ENCODE assay signal across 11 mouse cellular contexts in genomic region chr19:15803131-15803889, GRCm38 (mm10).
A peak's percentile ranks its signal among the peaks of the same experiment; 100 is the strongest.
DNase-seq lines count a peak whose midpoint lies in the region; ATAC-seq lines count a peak whose summit lies in the region.
"Had no signal": no experiment of that assay in that cellular context is flagged by ENCODE, and none has a peak within 500 bp of the region (broad histone marks: within the 10 kb centered on the region; RNA-seq: fewer than 3 reads in every experiment).

No protein-coding gene starts in this region.

- no peak overlapping the region for H3K9ac ChIP-seq in forebrain, embryonic 13.5 days
- H3K9ac ChIP-seq in midbrain, embryonic 14.5 days (replicated peaks; ENCODE audit: low read length) = 0 out of 2 replicates have a peak overlapping the region, but pooled peaks have one; percentile 3
- H3K9ac ChIP-seq in intestine, embryonic 15.5 days = no peak overlapping the region
- H3K9ac ChIP-seq: liver, embryonic 15.5 days had no signal

- no peaks in the 10 kb centered on the region for H3K36me3 ChIP-seq in forebrain, embryonic 13.5 days (ENCODE audit: poor library complexity, severe bottlenecking)
- H3K36me3 ChIP-seq in midbrain, embryonic 14.5 days (ENCODE audit: control insufficient read depth, insufficient read depth, low read length) = no peaks in the 10 kb centered on the region
- no peaks in the 10 kb centered on the region for H3K36me3 ChIP-seq in intestine, embryonic 15.5 days
- H3K36me3 ChIP-seq: liver, embryonic 15.5 days had no signal

- peak; percentile 59 for ATAC-seq in forebrain, embryonic 13.5 days
- ATAC-seq in midbrain, embryonic 14.5 days (ENCODE audit: low FRiP score, low TSS enrichment) = peak; percentile 75
- no peak for ATAC-seq in intestine, embryonic 15.5 days

- H3K27me3 ChIP-seq in forebrain, embryonic 13.5 days = peaks cover 30% of the 10 kb centered on the region
- peaks cover 42% of the 10 kb centered on the region for H3K27me3 ChIP-seq in midbrain, embryonic 14.5 days (ENCODE audit: control insufficient read depth, insufficient read depth, low read length)
- H3K27me3 ChIP-seq in intestine, embryonic 15.5 days (replicated peaks) = no peaks in the 10 kb centered on the region

- H3K27ac ChIP-seq in forebrain, embryonic 13.5 days = peak overlapping the region; percentile 85
- H3K27ac ChIP-seq in midbrain, embryonic 14.5 days (replicated peaks; ENCODE audit: low read depth, low read length) = peak overlapping the region; percentile 53
- no peak overlapping the region for H3K27ac ChIP-seq in intestine, embryonic 15.5 days
- H3K27ac ChIP-seq: liver, embryonic 15.5 days had no signal

- peaks cover 42% of the 10 kb centered on the region for H3K4me1 ChIP-seq in forebrain, embryonic 13.5 days
- H3K4me1 ChIP-seq in midbrain, embryonic 14.5 days (ENCODE audit: control insufficient read depth, insufficient read depth, low read length) = peaks cover 26% of the 10 kb centered on the region
- H3K4me1 ChIP-seq in intestine, embryonic 15.5 days (replicated peaks) = no peaks in the 10 kb centered on the region
- H3K4me1 ChIP-seq: liver, embryonic 15.5 days had no signal

- H3K4me2 ChIP-seq in forebrain, embryonic 13.5 days = peak overlapping the region; percentile 38
- peak overlapping the region; percentile 23; the same call in 1 of the 2 replicates for H3K4me2 ChIP-seq in midbrain, embryonic 14.5 days (ENCODE audit: low read length)
- no peak overlapping the region for H3K4me2 ChIP-seq in intestine, embryonic 15.5 days (replicated peaks)
- H3K4me2 ChIP-seq: liver, embryonic 15.5 days had no signal

- DNase-seq in brain, adult 2 months (ENCODE audit: low read depth, low spot score) = peak; percentile 17
- peak; percentile 70 for DNase-seq in embryo, embryonic 10 days (ENCODE audit: low spot score)
- DNase-seq in midbrain, embryonic 14.5 days = peak; percentile 83
- no peak for DNase-seq in spleen, postnatal 14 days (ENCODE audit: low spot score in 2 of 2)
- no peak for DNase-seq in c-Kit-positive CD71-positive TER-119-positive erythroid progenitor cells, embryonic 14.5 days (ENCODE audit: low spot score)
- DNase-seq: adrenal gland, adult 8-10 months; cerebellum, postnatal 36 days; gastrocnemius, postnatal 25 days had no signal

- H3K9me3 ChIP-seq in forebrain, embryonic 13.5 days (replicated peaks) = no peaks in the 10 kb centered on the region
- H3K9me3 ChIP-seq in midbrain, embryonic 14.5 days (ENCODE audit: control insufficient read depth, low read length) = no peaks in the 10 kb centered on the region
- no peaks in the 10 kb centered on the region for H3K9me3 ChIP-seq in intestine, embryonic 15.5 days
- H3K9me3 ChIP-seq: liver, embryonic 15.5 days had no signal

- WGBS in forebrain, embryonic 13.5 days = 6% methylated on average over 8 of the region's 8 CpGs
- WGBS in midbrain, embryonic 14.5 days = 7% methylated on average over 8 of the region's 8 CpGs
- WGBS in intestine, embryonic 15.5 days = 62% methylated on average over 8 of the region's 8 CpGs

- no peak overlapping the region for H3K4me3 ChIP-seq in forebrain, embryonic 13.5 days
- no peak overlapping the region for H3K4me3 ChIP-seq in midbrain, embryonic 14.5 days (replicated peaks; ENCODE audit: low read depth, low read length)
- H3K4me3 ChIP-seq in intestine, embryonic 15.5 days (replicated peaks) = no peak overlapping the region
- H3K4me3 ChIP-seq: liver, embryonic 15.5 days had no signal

Comparison
In these comparisons a context has a peak if more than half of its experiments do, and no peak if none do; other contexts are left out.
1. DNase-seq: peak in brain, adult 2 months (single experiment), embryo, embryonic 10 days (single experiment) and midbrain, embryonic 14.5 days (single experiment); none in spleen, postnatal 14 days (0 of 2) and c-Kit-positive CD71-positive TER-119-positive erythroid progenitor cells, embryonic 14.5 days (single experiment).